Mouse (Mus musculus): ENCODE measurements around the gene Acadvl. TPM values are rescaled to one million over a fixed set of nuclear protein-coding genes. Genes with fewer than 3 reads are reported as not detected.
A peak's percentile ranks its signal among the peaks of the same experiment; 100 is the strongest.

Gene Acadvl
- polyA plus RNA-seq, 1 experiment from 2014 or later = 90.0 TPM

DNA sequence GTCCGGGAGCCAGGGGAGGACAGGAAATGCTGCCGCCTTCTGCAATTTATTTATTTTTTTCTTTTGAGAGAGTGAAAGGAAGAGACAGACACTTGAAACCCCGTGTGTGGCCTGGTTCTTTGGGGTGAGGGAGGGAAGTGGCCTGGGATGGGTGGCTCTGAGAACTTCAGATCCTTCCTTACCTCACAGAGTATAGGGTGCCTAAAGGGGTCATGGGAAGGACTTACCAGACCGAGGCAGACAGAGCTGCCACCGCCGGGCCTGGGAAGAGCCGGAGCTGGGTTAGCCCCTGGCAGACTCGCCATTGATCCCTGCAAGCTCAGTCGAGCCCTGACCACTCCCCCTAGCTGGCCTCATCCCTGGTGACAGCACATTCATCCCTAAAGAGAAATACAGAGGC is 30.2 kb upstream of the Acadvl start:
- peaks cover 7% of the 10 kb centered on the region; the same call in 1 of the 2 replicates for H3K36me3 ChIP-seq (ENCODE audit: control insufficient read depth, insufficient read depth, low read length)
- H3K9me3 ChIP-seq (ENCODE audit: control insufficient read depth, low read length) = no peaks in the 10 kb centered on the region
- no peaks in the 10 kb centered on the region for H3K27me3 ChIP-seq (ENCODE audit: control insufficient read depth, insufficient read depth, low read depth, low read length)
- no peak overlapping the region for H3K27ac ChIP-seq (ENCODE audit: low read length)
- H3K9ac ChIP-seq (ENCODE audit: low read length) = no peak overlapping the region
- no peak overlapping the region for H3K4me2 ChIP-seq (ENCODE audit: low read depth, low read length)
- ATAC-seq (ENCODE audit: low read depth) = peak; percentile 34; the same call in 1 of the 2 replicates
- no peaks in the 10 kb centered on the region for H3K4me1 ChIP-seq (replicated peaks; ENCODE audit: control insufficient read depth, insufficient read depth, low read length)
- H3K4me3 ChIP-seq (ENCODE audit: low read length) = no peak overlapping the region
- 23% methylated on average over 9 of the region's 9 CpGs for WGBS

DNA sequence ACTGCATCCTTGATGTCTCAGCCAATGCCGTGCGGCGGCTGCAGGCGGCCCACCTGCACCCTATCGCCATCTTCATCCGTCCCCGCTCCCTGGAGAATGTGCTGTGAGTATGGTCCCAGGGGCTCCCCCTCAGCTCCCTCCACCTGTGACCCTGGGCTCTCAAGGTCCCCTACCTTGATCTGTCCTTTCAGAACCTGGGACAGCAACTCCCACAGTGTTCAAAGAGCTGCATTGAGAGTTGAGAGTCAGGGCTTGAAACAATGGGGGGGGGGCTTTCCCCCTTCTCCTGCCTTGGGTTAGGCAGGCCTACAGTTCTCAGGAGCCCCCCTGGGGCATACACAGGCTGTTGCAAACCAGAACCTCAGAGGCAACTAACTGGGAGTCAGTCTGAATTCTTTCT is 28.5 kb upstream of the Acadvl start:
- H3K27me3 ChIP-seq (ENCODE audit: control insufficient read depth, insufficient read depth, low read depth, low read length) = no peaks in the 10 kb centered on the region
- H3K4me3 ChIP-seq (ENCODE audit: low read length) = no peak overlapping the region
- peaks cover 12% of the 10 kb centered on the region for H3K36me3 ChIP-seq (ENCODE audit: control insufficient read depth, insufficient read depth, low read length)
- no peaks in the 10 kb centered on the region for H3K4me1 ChIP-seq (replicated peaks; ENCODE audit: control insufficient read depth, insufficient read depth, low read length)
- no peak overlapping the region for H3K27ac ChIP-seq (ENCODE audit: low read length)
- 83% methylated on average over 7 of the region's 7 CpGs for WGBS
- H3K9ac ChIP-seq (ENCODE audit: low read length) = no peak overlapping the region
- H3K4me2 ChIP-seq (ENCODE audit: low read depth, low read length) = no peak overlapping the region
- H3K9me3 ChIP-seq (ENCODE audit: control insufficient read depth, low read length) = no peaks in the 10 kb centered on the region
- ATAC-seq (ENCODE audit: low read depth) = no peak

DNA sequence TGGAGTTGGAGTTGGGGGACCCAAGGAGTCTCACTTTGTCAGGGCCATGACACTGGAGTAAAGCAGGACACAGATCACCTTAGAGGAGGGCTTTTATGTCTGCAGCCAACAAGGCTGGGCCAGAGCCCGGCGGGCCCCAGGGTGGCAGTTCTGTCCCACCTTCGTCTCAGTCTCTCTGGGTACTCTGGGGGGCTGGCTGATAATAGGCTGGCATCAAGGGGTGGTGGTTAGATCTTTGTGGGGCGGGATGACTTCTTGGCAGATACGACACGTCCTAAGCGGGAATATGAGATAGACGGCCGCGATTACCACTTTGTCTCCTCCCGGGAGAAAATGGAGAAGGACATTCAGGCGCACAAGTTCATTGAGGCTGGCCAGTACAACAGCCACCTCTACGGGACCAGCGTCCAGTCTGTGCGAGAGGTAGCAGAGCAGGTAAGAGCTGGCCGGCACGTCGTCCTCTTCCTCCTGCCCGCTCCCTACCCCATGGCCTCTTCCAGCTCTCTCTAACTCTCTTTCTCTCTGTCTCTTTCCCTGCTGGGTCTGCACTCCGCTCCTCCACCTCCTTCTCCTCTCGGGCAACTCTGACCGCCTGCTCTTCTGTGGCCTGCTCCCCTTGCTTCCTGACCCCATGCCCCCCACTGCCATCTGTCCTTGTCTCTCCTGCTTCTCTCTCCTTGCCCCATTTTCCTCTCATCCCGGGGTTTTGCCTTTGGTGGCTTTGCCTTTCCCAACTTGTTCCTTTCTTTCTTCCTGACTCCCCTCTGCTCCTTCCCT is 27.3 kb upstream of the Acadvl start:
- no peak for ATAC-seq (ENCODE audit: low read depth)
- Histone ChIP-seq H3K9ac (ENCODE audit: low read length) (no peak overlapping the region), H3K27ac (ENCODE audit: low read length) (no peak overlapping the region), H3K4me3 (ENCODE audit: low read length) (no peak overlapping the region), H3K36me3 (ENCODE audit: control insufficient read depth, insufficient read depth, low read length) (peaks cover 15% of the 10 kb centered on the region), H3K4me1 (replicated peaks; ENCODE audit: control insufficient read depth, insufficient read depth, low read length) (no peaks in the 10 kb centered on the region), H3K4me2 (ENCODE audit: low read depth, low read length) (no peak overlapping the region), H3K27me3 (ENCODE audit: control insufficient read depth, insufficient read depth, low read depth, low read length) (no peaks in the 10 kb centered on the region), H3K9me3 (ENCODE audit: control insufficient read depth, low read length) (no peaks in the 10 kb centered on the region)
- 85% methylated on average over 23 of the region's 23 CpGs for WGBS

DNA sequence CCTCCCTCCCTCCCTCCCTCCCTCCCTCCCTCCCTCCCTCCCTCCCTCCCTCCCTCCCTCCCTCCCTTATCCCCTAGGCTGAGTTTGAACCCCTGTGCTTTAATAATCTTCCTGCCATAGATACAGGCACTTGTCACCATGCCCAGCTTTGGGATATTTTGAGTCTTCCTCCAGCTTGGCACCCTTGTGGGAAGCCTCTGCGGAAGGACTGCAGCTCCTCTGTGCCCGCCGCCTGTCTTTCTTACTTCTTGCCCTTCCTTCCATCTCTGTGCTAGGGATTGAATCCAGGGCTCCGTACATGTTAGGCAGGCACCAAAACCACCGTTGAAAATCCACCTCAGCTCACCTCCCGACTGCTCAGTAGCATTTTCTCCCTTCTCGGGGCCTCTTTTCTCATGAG is 25.0 kb upstream of the Acadvl start:
- Histone ChIP-seq H3K27me3 (ENCODE audit: control insufficient read depth, insufficient read depth, low read depth, low read length) (no peaks in the 10 kb centered on the region), H3K36me3 (ENCODE audit: control insufficient read depth, insufficient read depth, low read length) (peaks cover 15% of the 10 kb centered on the region), H3K4me2 (ENCODE audit: low read depth, low read length) (no peak overlapping the region), H3K9me3 (ENCODE audit: control insufficient read depth, low read length) (no peaks in the 10 kb centered on the region), H3K4me3 (ENCODE audit: low read length) (no peak overlapping the region), H3K9ac (ENCODE audit: low read length) (no peak overlapping the region), H3K27ac (ENCODE audit: low read length) (no peak overlapping the region), H3K4me1 (replicated peaks; ENCODE audit: control insufficient read depth, insufficient read depth, low read length) (no peaks in the 10 kb centered on the region)
- 83% methylated on average over 7 of the region's 7 CpGs for WGBS
- no peak for ATAC-seq (ENCODE audit: low read depth)

DNA sequence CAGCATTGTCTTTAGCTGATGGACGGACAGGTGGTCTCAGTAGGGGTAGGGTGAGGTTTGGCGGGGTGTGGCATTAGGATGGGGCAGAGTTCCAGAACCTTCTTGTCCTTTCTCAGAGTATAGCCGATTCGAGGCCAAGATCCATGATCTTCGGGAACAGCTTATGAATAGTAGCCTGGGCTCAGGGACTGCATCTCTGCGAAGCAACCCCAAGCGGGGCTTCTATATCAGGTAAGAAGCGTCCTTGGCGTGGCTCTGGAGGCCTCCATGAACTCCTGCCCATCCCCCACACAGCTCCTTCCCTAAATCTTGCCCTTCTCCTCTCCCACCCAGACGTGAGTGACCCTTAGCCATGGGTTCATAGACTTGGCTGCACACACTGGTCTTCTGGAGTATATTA is 24.4 kb upstream of the Acadvl start:
- peaks cover 15% of the 10 kb centered on the region for H3K36me3 ChIP-seq (ENCODE audit: control insufficient read depth, insufficient read depth, low read length)
- no peaks in the 10 kb centered on the region for H3K4me1 ChIP-seq (replicated peaks; ENCODE audit: control insufficient read depth, insufficient read depth, low read length)
- H3K9me3 ChIP-seq (ENCODE audit: control insufficient read depth, low read length) = no peaks in the 10 kb centered on the region
- H3K9ac ChIP-seq (ENCODE audit: low read length) = no peak overlapping the region
- H3K4me2 ChIP-seq (ENCODE audit: low read depth, low read length) = no peak overlapping the region
- no peak overlapping the region for H3K4me3 ChIP-seq (ENCODE audit: low read length)
- WGBS = 92% methylated on average over 10 of the region's 10 CpGs
- ATAC-seq (ENCODE audit: low read depth) = 0 out of 2 replicates have a peak, but pooled peaks have one; percentile 5
- no peaks in the 10 kb centered on the region for H3K27me3 ChIP-seq (ENCODE audit: control insufficient read depth, insufficient read depth, low read depth, low read length)
- H3K27ac ChIP-seq (ENCODE audit: low read length) = no peak overlapping the region

DNA sequence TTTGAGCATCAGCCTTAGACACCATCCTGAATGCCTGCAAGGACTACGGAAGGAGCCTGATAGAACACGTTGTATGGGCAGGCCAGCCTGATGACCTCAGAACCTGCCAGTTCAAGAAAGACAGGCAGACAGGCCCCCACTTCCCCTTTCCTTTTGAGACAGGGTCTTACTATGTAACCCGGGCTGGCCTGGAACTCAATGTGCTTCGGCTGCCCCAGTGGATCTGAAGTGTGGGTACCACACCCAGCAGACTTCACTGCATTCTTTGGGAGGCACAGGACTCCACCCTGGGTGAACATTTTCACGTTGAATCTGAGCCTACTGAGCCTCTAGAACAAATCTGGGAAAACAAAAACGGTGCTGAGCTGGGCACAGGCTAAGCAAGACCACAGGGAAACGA is 23.0 kb upstream of the Acadvl start:
- Histone ChIP-seq H3K27ac (ENCODE audit: low read length) (no peak overlapping the region), H3K4me3 (ENCODE audit: low read length) (no peak overlapping the region), H3K36me3 (ENCODE audit: control insufficient read depth, insufficient read depth, low read length) (peaks cover 8% of the 10 kb centered on the region), H3K9me3 (ENCODE audit: control insufficient read depth, low read length) (no peaks in the 10 kb centered on the region), H3K27me3 (ENCODE audit: control insufficient read depth, insufficient read depth, low read depth, low read length) (no peaks in the 10 kb centered on the region), H3K4me1 (replicated peaks; ENCODE audit: control insufficient read depth, insufficient read depth, low read length) (no peaks in the 10 kb centered on the region), H3K4me2 (ENCODE audit: low read depth, low read length) (no peak overlapping the region), H3K9ac (ENCODE audit: low read length) (no peak overlapping the region)
- no peak for ATAC-seq (ENCODE audit: low read depth)
- 74% methylated on average over 7 of the region's 7 CpGs for WGBS

DNA sequence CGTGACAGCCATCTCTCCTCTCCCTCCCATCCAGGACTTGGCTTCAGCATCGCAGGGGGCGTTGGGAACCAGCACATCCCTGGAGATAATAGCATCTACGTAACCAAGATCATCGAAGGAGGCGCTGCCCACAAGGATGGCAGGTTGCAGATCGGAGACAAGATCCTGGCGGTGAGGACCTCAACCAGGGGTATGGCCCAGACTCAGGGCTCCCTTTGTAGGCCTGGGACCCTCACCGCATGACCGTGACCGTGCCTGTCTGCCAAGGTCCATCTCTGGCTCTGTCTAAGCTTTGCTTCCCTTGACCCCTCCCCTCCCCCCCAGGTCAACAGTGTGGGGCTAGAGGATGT is 16.1 kb upstream of the Acadvl start:
- Histone ChIP-seq H3K4me3 (ENCODE audit: low read length) (no peak overlapping the region), H3K27ac (ENCODE audit: low read length) (no peak overlapping the region), H3K9me3 (ENCODE audit: control insufficient read depth, low read length) (no peaks in the 10 kb centered on the region), H3K27me3 (ENCODE audit: control insufficient read depth, insufficient read depth, low read depth, low read length) (no peaks in the 10 kb centered on the region), H3K4me2 (ENCODE audit: low read depth, low read length) (no peak overlapping the region), H3K9ac (ENCODE audit: low read length) (no peak overlapping the region), H3K4me1 (replicated peaks; ENCODE audit: control insufficient read depth, insufficient read depth, low read length) (peaks cover 34% of the 10 kb centered on the region), H3K36me3 (ENCODE audit: control insufficient read depth, insufficient read depth, low read length) (peaks cover 8% of the 10 kb centered on the region)
- 96% methylated on average over 11 of the region's 11 CpGs for WGBS
- no peak for ATAC-seq (ENCODE audit: low read depth)

DNA sequence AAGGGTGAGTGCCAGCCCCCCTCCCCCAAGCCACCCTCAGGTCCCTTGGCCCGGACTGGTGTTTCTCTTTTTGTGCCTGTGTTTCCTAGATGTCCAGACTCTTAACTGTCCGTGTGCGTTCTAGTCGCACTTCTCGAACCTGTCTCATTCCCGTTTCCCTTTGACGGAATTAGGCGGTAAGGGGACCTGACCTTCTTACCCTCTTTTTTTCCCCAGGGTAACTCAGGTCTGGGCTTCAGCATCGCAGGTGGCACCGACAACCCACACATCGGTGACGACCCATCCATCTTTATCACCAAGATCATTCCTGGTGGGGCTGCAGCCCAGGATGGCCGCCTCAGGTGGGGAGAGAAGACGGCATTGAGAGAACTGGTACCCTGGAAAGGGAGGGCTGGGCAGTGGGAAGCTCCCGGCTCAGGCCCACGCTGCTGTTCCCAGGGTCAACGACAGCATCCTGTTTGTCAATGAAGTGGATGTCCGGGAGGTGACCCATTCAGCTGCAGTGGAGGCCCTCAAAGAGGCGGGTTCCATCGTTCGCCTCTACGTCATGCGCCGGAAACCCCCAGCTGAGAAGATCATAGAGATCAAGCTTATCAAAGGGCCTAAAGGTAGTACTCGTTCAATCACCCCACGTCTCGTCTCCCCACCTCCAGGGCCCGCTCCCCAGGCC is 15.6 kb upstream of the Acadvl start:
- Histone ChIP-seq H3K4me2 (ENCODE audit: low read depth, low read length) (no peak overlapping the region), H3K9ac (ENCODE audit: low read length) (no peak overlapping the region), H3K4me1 (replicated peaks; ENCODE audit: control insufficient read depth, insufficient read depth, low read length) (peaks cover 37% of the 10 kb centered on the region), H3K27ac (ENCODE audit: low read length) (no peak overlapping the region), H3K4me3 (ENCODE audit: low read length) (no peak overlapping the region), H3K27me3 (ENCODE audit: control insufficient read depth, insufficient read depth, low read depth, low read length) (no peaks in the 10 kb centered on the region), H3K9me3 (ENCODE audit: control insufficient read depth, low read length) (no peaks in the 10 kb centered on the region), H3K36me3 (ENCODE audit: control insufficient read depth, insufficient read depth, low read length) (peaks cover 8% of the 10 kb centered on the region)
- 88% methylated on average over 28 of the region's 28 CpGs for WGBS
- ATAC-seq (ENCODE audit: low read depth) = no peak

DNA sequence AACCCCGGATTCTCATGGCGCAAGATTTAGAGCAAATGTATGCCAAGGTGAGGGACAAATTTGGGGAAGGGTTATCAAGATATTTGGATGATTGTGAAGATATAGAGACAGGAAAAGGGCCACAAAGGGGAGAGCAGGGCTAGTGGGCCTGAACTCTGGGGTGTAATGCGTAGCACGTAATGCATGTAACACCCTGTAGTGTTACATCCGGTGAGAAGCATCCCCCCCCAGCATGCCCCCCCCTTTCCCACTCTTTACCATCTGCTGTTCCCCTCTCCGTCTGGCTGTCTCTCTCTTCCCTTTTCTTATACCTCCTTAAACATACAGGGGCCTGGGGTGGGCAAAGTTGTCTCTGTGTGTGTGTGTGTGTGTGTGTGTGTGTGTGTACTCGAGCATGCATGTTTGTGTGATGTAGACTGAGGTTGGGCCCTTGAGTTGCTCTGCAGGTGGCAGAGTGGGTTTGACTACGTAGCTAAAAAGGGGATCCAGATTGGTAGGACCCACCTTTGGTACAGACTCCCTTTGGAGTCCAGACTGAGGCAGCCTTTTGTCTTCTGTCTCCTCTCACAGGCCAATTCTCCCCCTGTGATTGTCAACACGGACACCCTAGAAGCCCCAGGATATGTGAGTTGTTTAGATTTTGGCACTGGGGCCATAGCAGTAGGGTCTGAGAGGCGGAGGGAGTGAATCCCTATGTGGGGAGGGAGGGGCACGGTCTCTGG is 14.8 kb upstream of the Acadvl start:
- H3K9ac ChIP-seq (ENCODE audit: low read length) = no peak overlapping the region
- no peaks in the 10 kb centered on the region for H3K27me3 ChIP-seq (ENCODE audit: control insufficient read depth, insufficient read depth, low read depth, low read length)
- no peak for ATAC-seq (ENCODE audit: low read depth)
- no peak overlapping the region for H3K27ac ChIP-seq (ENCODE audit: low read length)
- 42% methylated on average over 11 of the region's 11 CpGs for WGBS
- H3K9me3 ChIP-seq (ENCODE audit: control insufficient read depth, low read length) = no peaks in the 10 kb centered on the region
- H3K4me3 ChIP-seq (ENCODE audit: low read length) = no peak overlapping the region
- peaks cover 8% of the 10 kb centered on the region for H3K36me3 ChIP-seq (ENCODE audit: control insufficient read depth, insufficient read depth, low read length)
- H3K4me1 ChIP-seq (replicated peaks; ENCODE audit: control insufficient read depth, insufficient read depth, low read length) = peaks cover 37% of the 10 kb centered on the region
- peak overlapping the region; percentile 46; the same call in 1 of the 2 replicates for H3K4me2 ChIP-seq (ENCODE audit: low read depth, low read length)
